Mouse (Mus musculus) common myeloid progenitor, adult 5-6 weeks (primary cell): ENCODE results near the gene Nolc1. TPM values are rescaled to one million over a fixed set of nuclear protein-coding genes. Genes with fewer than 3 reads are reported as not detected.

Experiments
- ATAC-seq: replicated peaks from 2 replicates; pipeline ENCODE4 v1.8.0; 2016; ENCODE audit warnings: low read depth, mild to moderate bottlenecking, moderate TSS enrichment, inconsistent platforms; ENCODE audit not compliant: poor library complexity, severe bottlenecking
- total RNA-seq: library from RNA; stranded (forward); fragments of 200-1000, 187-1606 nt; gene quantifications from 2 replicates; pipeline ENCODE4 v1.2.3, GENCODE M21; 2017

The Nolc1 gene
- 197 and 199 TPM in 2 replicates for total RNA-seq

- peak; percentile 98 for ATAC-seq
Observed at GRCm38 (mm10) chr19:46075616-46076607, at the start of gene Nolc1. Gene Nolc1, plus strand, starts transcription at chr19:46075863.

GRCm38 (mm10) chr19:46026567-46026966 is 49.1 kb upstream of the Nolc1 start:
- no peak for ATAC-seq

GRCm38 (mm10) chr19:46028747-46029320 is 46.8 kb upstream of the Nolc1 start:
- ATAC-seq: no peak

- ATAC-seq: no peak
Observed at GRCm38 (mm10) chr19:46029652-46030051, 46.0 kb upstream of the Nolc1 start.

GRCm38 (mm10) chr19:46030196-46030983 is 45.3 kb upstream of the Nolc1 start:
- no peak for ATAC-seq

GRCm38 (mm10) chr19:46031689-46032432 is 43.8 kb upstream of the Nolc1 start:
- no peak for ATAC-seq

- ATAC-seq: no peak
Observed at GRCm38 (mm10) chr19:46032731-46033510, 42.7 kb upstream of the Nolc1 start.

GRCm38 (mm10) chr19:46033911-46034310 is 41.8 kb upstream of the Nolc1 start:
- no peak for ATAC-seq

GRCm38 (mm10) chr19:46035971-46036370 is 39.7 kb upstream of the Nolc1 start:
- ATAC-seq: no peak

GRCm38 (mm10) chr19:46036477-46037242 is 39.0 kb upstream of the Nolc1 start:
- no peak for ATAC-seq

- ATAC-seq: peak; percentile 16
Observed at GRCm38 (mm10) chr19:46037243-46037924, 38.3 kb upstream of the Nolc1 start.

GRCm38 (mm10) chr19:46037925-46038850 is 37.5 kb upstream of the Nolc1 start:
- ATAC-seq: no peak

- ATAC-seq: no peak
Observed at GRCm38 (mm10) chr19:46038851-46039260, 36.8 kb upstream of the Nolc1 start.

- ATAC-seq: peak; percentile 71
Observed at GRCm38 (mm10) chr19:46039478-46039877, 36.2 kb upstream of the Nolc1 start.

GRCm38 (mm10) chr19:46040149-46040902 is 35.3 kb upstream of the Nolc1 start:
- ATAC-seq: no peak

GRCm38 (mm10) chr19:46041299-46041932 is 34.2 kb upstream of the Nolc1 start:
- ATAC-seq: no peak
